Mouse (Mus musculus) heart, postnatal 0 days (tissue): ENCODE data around the gene 1700010B08Rik.

Source experiments
- CTCF ChIP-seq: IDR thresholded peaks from 2 replicates; pipeline ENCODE4 v1.5.1; 2016; ENCODE audit warnings: antibody characterized with exemption, control low read depth, low read depth
- EP300 ChIP-seq: IDR thresholded peaks from 2 replicates; pipeline ENCODE4 v1.6.1; 2016; ENCODE audit warnings: antibody characterized with exemption, low read depth

- TF ChIP-seq CTCF = no peak
- TF ChIP-seq EP300 = no peak
Measured at GRCm38 (mm10) chr2:173705827-173706551, 13.2 kb upstream of the 1700010B08Rik start.
